Mouse (Mus musculus) hindbrain, embryonic 16.5 days (tissue): ENCODE results near the gene Rad9b. TPM values are rescaled to one million over a fixed set of nuclear protein-coding genes. Genes with fewer than 3 reads are reported as not detected.

Source experiments
- ATAC-seq: fragments of 200-750 bp; cut with Nextera tagmentation; 2 replicates; pipeline ENCODE4 v1.8.0; 2017; ENCODE audit warnings: moderate TSS enrichment, moderate library complexity
- H3K27ac ChIP-seq: fragments of 300-500 bp; sonication (generic); 2 replicates; pipeline ENCODE4 v1.5.1; 2014; ENCODE audit warnings: low read depth, mild to moderate bottlenecking, control low read depth, low read length, moderate library complexity
- H3K27me3 ChIP-seq: fragments of 300-500 bp; sonication (generic); replicated peaks from 2 replicates; pipeline ENCODE4 v1.6.1; 2014; ENCODE audit warnings: low read length; ENCODE audit not compliant: control insufficient read depth, insufficient read depth
- H3K36me3 ChIP-seq: fragments of 300-500 bp; sonication (generic); 2 replicates; pipeline ENCODE4 v1.6.1; 2014; ENCODE audit warnings: mild to moderate bottlenecking, low read length, moderate library complexity, mixed read lengths; ENCODE audit not compliant: control insufficient read depth, insufficient read depth
- H3K4me1 ChIP-seq: fragments of 300-500 bp; sonication (generic); 2 replicates; pipeline ENCODE4 v1.6.1; 2014; ENCODE audit warnings: low read depth, low read length; ENCODE audit not compliant: control insufficient read depth, insufficient read depth
- H3K4me2 ChIP-seq: fragments of 300-500 bp; sonication (generic); 2 replicates; pipeline ENCODE4 v1.6.1; 2014; ENCODE audit warnings: mild to moderate bottlenecking, low read length, control low read depth, moderate library complexity
- H3K4me3 ChIP-seq: fragments of 300-500 bp; sonication (generic); 2 replicates; pipeline ENCODE4 v1.5.1; 2014; ENCODE audit warnings: mild to moderate bottlenecking, low read length, control low read depth, moderate library complexity
- H3K9ac ChIP-seq: fragments of 300-500 bp; sonication (generic); 2 replicates; pipeline ENCODE4 v1.6.1; 2014; ENCODE audit warnings: low read depth, mild to moderate bottlenecking, control low read depth, low read length, moderate library complexity
- H3K9me3 ChIP-seq: fragments of 300-500 bp; sonication (generic); 2 replicates; pipeline ENCODE4 v1.6.1; 2014; ENCODE audit warnings: mild to moderate bottlenecking, low read length, moderate library complexity; ENCODE audit not compliant: control insufficient read depth
- WGBS: fragments of 180-500 bp; shearing (Covaris S2); extraction: QIAGEN DNeasy Blood & Tissue Kit; methylation state at CpG from one replicate; pipeline ENCODE4 v1.1.7; 2014; 5-methylcytosine and 5-hydroxymethylcytosine counted together
- polyA plus RNA-seq: library from polyadenylated mRNA; unstranded; fragments of >200 nt; fragmentation: Nextera tagmentation; extraction: Ambion mirVana; gene quantifications from 2 replicates; pipeline ENCODE4 v1.2.1, GENCODE M21; 2015

Rad9b gene
- polyA plus RNA-seq, 1 experiment from 2014 or later = 17.7 TPM

- Histone ChIP-seq H3K9ac (no peak overlapping the region), H3K27ac (no peak overlapping the region), H3K27me3 (no peaks in the 10 kb centered on the region), H3K4me3 (no peak overlapping the region), H3K9me3 (no peaks in the 10 kb centered on the region), H3K4me1 (no peaks in the 10 kb centered on the region), H3K36me3 (no peaks in the 10 kb centered on the region), H3K4me2 (no peak overlapping the region)
- ATAC-seq = no peak
- WGBS = 94% methylated on average over 7 of the region's 7 CpGs
Measured at GRCm38 (mm10) chr5:122336554-122337294, 17.3 kb downstream of the Rad9b start.

GRCm38 (mm10) chr5:122334682-122335081 lies 19.4 kb downstream of the Rad9b start:
- no peak overlapping the region for H3K4me2 ChIP-seq
- H3K9ac ChIP-seq = no peak overlapping the region
- H3K4me1 ChIP-seq = no peaks in the 10 kb centered on the region
- H3K27ac ChIP-seq = no peak overlapping the region
- H3K4me3 ChIP-seq = no peak overlapping the region
- H3K9me3 ChIP-seq = no peaks in the 10 kb centered on the region
- 73% methylated on average over 3 of the region's 3 CpGs for WGBS
- H3K27me3 ChIP-seq = no peaks in the 10 kb centered on the region
- ATAC-seq = no peak
- no peaks in the 10 kb centered on the region for H3K36me3 ChIP-seq

DNA sequence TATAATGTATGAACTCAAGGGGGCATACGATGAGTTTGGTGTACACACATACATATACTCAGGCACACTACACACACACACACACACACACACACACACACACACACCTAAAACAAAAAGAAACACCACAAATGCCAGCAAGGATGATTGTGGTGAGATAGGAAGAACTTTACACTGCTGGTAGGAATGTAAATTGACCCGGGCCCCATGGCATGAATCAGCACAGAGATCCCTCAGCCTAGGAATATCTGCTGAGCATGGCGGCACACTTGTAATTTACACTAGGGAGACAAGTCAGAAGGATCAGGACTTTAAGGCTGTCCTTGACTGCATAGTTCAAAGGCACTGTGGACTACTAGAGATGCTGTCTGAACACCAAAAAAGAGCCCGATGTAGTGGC lies 23.8 kb downstream of the Rad9b start:
- Histone ChIP-seq H3K36me3 (peaks cover 4% of the 10 kb centered on the region), H3K4me2 (no peak overlapping the region), H3K4me3 (no peak overlapping the region), H3K27ac (no peak overlapping the region), H3K4me1 (no peaks in the 10 kb centered on the region), H3K9me3 (no peaks in the 10 kb centered on the region), H3K9ac (no peak overlapping the region), H3K27me3 (no peaks in the 10 kb centered on the region)
- no peak for ATAC-seq
- 97% methylated on average over 4 of the region's 4 CpGs for WGBS

- no peak for ATAC-seq
- H3K36me3 ChIP-seq = peaks cover 9% of the 10 kb centered on the region
- no peak overlapping the region for H3K9ac ChIP-seq
- no peak overlapping the region for H3K4me3 ChIP-seq
- 86% methylated on average over 3 of the region's 3 CpGs for WGBS
- H3K27ac ChIP-seq = no peak overlapping the region
- no peaks in the 10 kb centered on the region for H3K9me3 ChIP-seq
- H3K4me2 ChIP-seq = no peak overlapping the region
- H3K4me1 ChIP-seq = no peaks in the 10 kb centered on the region
- no peaks in the 10 kb centered on the region for H3K27me3 ChIP-seq
Measured at GRCm38 (mm10) chr5:122327283-122327682, 26.8 kb downstream of the Rad9b start.

GRCm38 (mm10) chr5:122325477-122325876 lies 28.6 kb downstream of the Rad9b start:
- Histone ChIP-seq H3K4me3 (no peak overlapping the region), H3K27me3 (no peaks in the 10 kb centered on the region), H3K4me2 (no peak overlapping the region), H3K9me3 (no peaks in the 10 kb centered on the region), H3K9ac (no peak overlapping the region), H3K4me1 (no peaks in the 10 kb centered on the region), H3K36me3 (peaks cover 9% of the 10 kb centered on the region), H3K27ac (no peak overlapping the region)
- 84% methylated on average over 8 of the region's 8 CpGs for WGBS
- no peak for ATAC-seq

DNA sequence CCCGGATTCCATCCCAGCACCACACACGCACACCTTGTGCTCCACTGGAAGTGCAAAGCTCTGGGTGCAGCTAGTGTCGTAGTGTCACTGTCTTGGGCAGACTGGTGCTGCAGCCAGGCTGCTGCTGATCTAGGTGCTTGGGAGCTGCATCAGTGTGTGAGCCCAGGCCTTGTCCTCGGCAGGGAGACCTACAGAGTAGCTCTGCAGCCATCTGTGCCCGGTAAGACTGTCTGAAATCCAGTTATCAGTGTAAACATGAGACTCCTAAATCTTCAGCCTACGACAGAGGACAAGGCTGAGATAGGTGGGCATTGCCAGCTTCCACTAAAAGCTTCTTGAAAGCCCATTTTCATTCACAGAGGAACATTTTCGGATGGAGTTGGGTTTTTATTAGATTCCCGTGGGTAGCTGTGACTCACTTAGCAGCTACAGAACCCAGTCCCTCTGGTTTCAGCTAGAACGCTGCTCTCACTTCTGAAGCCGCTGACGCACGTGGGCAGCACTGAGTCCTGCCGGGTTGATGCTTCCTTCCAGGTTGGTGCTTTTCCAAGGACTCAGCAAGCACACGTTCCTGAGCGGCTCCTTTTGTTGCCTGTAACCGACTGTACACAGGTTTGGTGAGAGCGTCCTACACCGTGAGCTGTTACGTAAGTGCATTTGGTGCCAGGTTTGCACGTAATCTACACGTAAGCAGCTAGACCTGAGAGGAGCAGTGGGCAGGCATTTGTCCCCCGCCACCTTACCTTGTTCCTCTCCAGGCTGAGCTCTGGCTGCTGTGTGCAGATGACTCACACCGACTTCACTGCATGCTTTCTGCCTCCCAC lies 29.2 kb downstream of the Rad9b start:
- H3K27me3 ChIP-seq = no peaks in the 10 kb centered on the region
- no peaks in the 10 kb centered on the region for H3K9me3 ChIP-seq
- H3K4me3 ChIP-seq = no peak overlapping the region
- H3K27ac ChIP-seq = no peak overlapping the region
- no peaks in the 10 kb centered on the region for H3K4me1 ChIP-seq
- no peak overlapping the region for H3K9ac ChIP-seq
- 88% methylated on average over 23 of the region's 23 CpGs for WGBS
- ATAC-seq = no peak
- H3K4me2 ChIP-seq = no peak overlapping the region
- peaks cover 9% of the 10 kb centered on the region for H3K36me3 ChIP-seq

- Histone ChIP-seq H3K4me2 (no peak overlapping the region), H3K4me3 (no peak overlapping the region), H3K9ac (no peak overlapping the region; the same call in 1 of the 2 replicates), H3K36me3 (peaks cover 9% of the 10 kb centered on the region), H3K27me3 (no peaks in the 10 kb centered on the region), H3K9me3 (no peaks in the 10 kb centered on the region), H3K27ac (no peak overlapping the region), H3K4me1 (no peaks in the 10 kb centered on the region)
- WGBS = 63% methylated on average over 8 of the region's 8 CpGs
- no peak for ATAC-seq
Measured at GRCm38 (mm10) chr5:122323523-122323922, 30.5 kb downstream of the Rad9b start.

- Histone ChIP-seq H3K9me3 (no peaks in the 10 kb centered on the region), H3K4me2 (no peak overlapping the region), H3K27me3 (no peaks in the 10 kb centered on the region), H3K27ac (no peak overlapping the region), H3K4me1 (peaks cover 3% of the 10 kb centered on the region; the same call in 1 of the 2 replicates), H3K9ac (no peak overlapping the region), H3K36me3 (peaks cover 12% of the 10 kb centered on the region), H3K4me3 (no peak overlapping the region)
- WGBS = 83% methylated on average over 12 of the region's 12 CpGs
- no peak for ATAC-seq
Measured at GRCm38 (mm10) chr5:122320205-122320781, 33.7 kb downstream of the Rad9b start.
